In the genomic region with DNA sequence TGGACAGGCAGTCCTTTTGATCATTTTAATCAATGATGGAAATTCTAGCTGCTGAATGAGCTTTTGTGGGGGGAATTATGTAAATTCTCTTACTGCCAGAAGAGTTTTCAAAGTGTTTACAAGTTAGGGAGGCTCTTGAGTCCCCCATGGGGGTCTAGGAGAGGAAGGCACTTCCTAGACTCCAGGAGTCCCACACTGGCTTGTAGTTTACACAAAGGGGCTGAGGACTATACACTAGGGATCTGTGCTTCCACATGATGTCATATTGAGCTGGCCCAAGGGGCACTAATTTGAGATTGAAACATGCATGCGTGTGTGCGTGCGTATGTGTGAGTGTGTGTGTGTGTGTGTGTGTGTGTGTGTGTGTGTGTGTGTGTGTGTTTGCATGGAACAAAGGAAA, we compare ENCODE assay signal across 8 mouse cellular contexts. TPM values are rescaled to one million over a fixed set of nuclear protein-coding genes. Genes with fewer than 3 reads are reported as not detected.
DNase-seq lines count a peak whose midpoint lies in the region; ATAC-seq lines count a peak whose summit lies in the region.

No protein-coding gene starts in this region.

- H3K4me3 ChIP-seq in heart, embryonic 14.5 days (ENCODE audit: control insufficient read depth in 1 of 2, insufficient read depth in 1 of 2, low read depth in 1 of 2, low read length in 2 of 2) = peak overlapping the region; percentile 71 to 80
- peak overlapping the region; percentile 29 for H3K4me3 ChIP-seq in embryonic facial prominence, embryonic 11.5 days (ENCODE audit: low read depth, low read length)
- H3K4me3 ChIP-seq in hindbrain, embryonic 15.5 days = peak overlapping the region; percentile 54
- H3K4me3 ChIP-seq in midbrain, embryonic 14.5 days (replicated peaks; ENCODE audit: low read depth, low read length) = peak overlapping the region; percentile 48

- peak overlapping the region; percentile 85 for H3K4me2 ChIP-seq in heart, embryonic 14.5 days (ENCODE audit: low read length)
- peak overlapping the region; percentile 46 for H3K4me2 ChIP-seq in embryonic facial prominence, embryonic 11.5 days (ENCODE audit: low read depth, low read length)
- H3K4me2 ChIP-seq in hindbrain, embryonic 15.5 days = peak overlapping the region; percentile 72
- peak overlapping the region; percentile 65 for H3K4me2 ChIP-seq in midbrain, embryonic 14.5 days (ENCODE audit: low read length)

- H3K4me1 ChIP-seq in heart, embryonic 14.5 days (ENCODE audit: control insufficient read depth in 2 of 2, insufficient read depth in 2 of 2, low read length in 2 of 2) = peaks cover 7% of the 10 kb centered on the region in 2 experiments; a peak in 3 of 4 replicates
- H3K4me1 ChIP-seq in embryonic facial prominence, embryonic 11.5 days (ENCODE audit: control insufficient read depth, insufficient read depth, low read length) = no peaks in the 10 kb centered on the region
- H3K4me1 ChIP-seq in hindbrain, embryonic 15.5 days (replicated peaks) = peaks cover 14% of the 10 kb centered on the region
- peaks cover 15% of the 10 kb centered on the region for H3K4me1 ChIP-seq in midbrain, embryonic 14.5 days (ENCODE audit: control insufficient read depth, insufficient read depth, low read length)

- peak overlapping the region; percentile 40 to 89; a peak in 3 of 4 replicates for H3K27ac ChIP-seq in heart, embryonic 14.5 days (replicated peaks in 1 of 2; ENCODE audit: control insufficient read depth in 1 of 2, insufficient read depth in 1 of 2, low read depth in 2 of 2, low read length in 2 of 2)
- H3K27ac ChIP-seq in embryonic facial prominence, embryonic 11.5 days (replicated peaks; ENCODE audit: low read depth, low read length) = peak overlapping the region; percentile 53
- H3K27ac ChIP-seq in hindbrain, embryonic 15.5 days (replicated peaks) = peak overlapping the region; percentile 88
- peak overlapping the region; percentile 89 for H3K27ac ChIP-seq in midbrain, embryonic 14.5 days (replicated peaks; ENCODE audit: low read depth, low read length)

- DNase-seq in heart, postnatal 25 days (ENCODE audit: low spot score) = no peak
- peak; percentile 36 for DNase-seq in embryonic facial prominence, embryonic 11.5 days (ENCODE audit: low spot score)
- DNase-seq in midbrain, embryonic 14.5 days = peak; percentile 53
- DNase-seq in gastrocnemius, postnatal 36 days = no peak
- DNase-seq in gastrocnemius, postnatal 25 days = no peak
- DNase-seq in T-cell, adult 2 months (ENCODE audit: low spot score) = no peak

- no peaks in the 10 kb centered on the region for H3K9me3 ChIP-seq in heart, embryonic 14.5 days (ENCODE audit: control insufficient read depth, low read length)
- no peaks in the 10 kb centered on the region for H3K9me3 ChIP-seq in embryonic facial prominence, embryonic 11.5 days (replicated peaks; ENCODE audit: control insufficient read depth, low read length)
- no peaks in the 10 kb centered on the region for H3K9me3 ChIP-seq in hindbrain, embryonic 15.5 days
- no peaks in the 10 kb centered on the region for H3K9me3 ChIP-seq in midbrain, embryonic 14.5 days (ENCODE audit: control insufficient read depth, low read length)

- intact Hi-C loops in heart, postnatal 25 days (cut with DNase I) = no loop called here
- intact Hi-C loops in gastrocnemius, postnatal 36 days (cut with DNase I) = no loop called here

- no peaks in the 10 kb centered on the region for H3K27me3 ChIP-seq in heart, embryonic 14.5 days (ENCODE audit: control insufficient read depth, insufficient read depth, low read length)
- H3K27me3 ChIP-seq in embryonic facial prominence, embryonic 11.5 days (ENCODE audit: control insufficient read depth, insufficient read depth, low read length) = no peaks in the 10 kb centered on the region
- H3K27me3 ChIP-seq in hindbrain, embryonic 15.5 days = no peaks in the 10 kb centered on the region
- no peaks in the 10 kb centered on the region for H3K27me3 ChIP-seq in midbrain, embryonic 14.5 days (ENCODE audit: control insufficient read depth, insufficient read depth, low read length)

- 90% methylated on average over 3 of the region's 3 CpGs for WGBS in heart, embryonic 14.5 days
- WGBS in embryonic facial prominence, embryonic 11.5 days = 74% methylated on average over 3 of the region's 3 CpGs
- WGBS in hindbrain, embryonic 15.5 days = 81% methylated on average over 3 of the region's 3 CpGs
- 48% methylated on average over 3 of the region's 3 CpGs for WGBS in midbrain, embryonic 14.5 days

- no peaks in the 10 kb centered on the region for H3K36me3 ChIP-seq in heart, embryonic 14.5 days (ENCODE audit: control insufficient read depth, insufficient read depth, low read length)
- no peaks in the 10 kb centered on the region for H3K36me3 ChIP-seq in embryonic facial prominence, embryonic 11.5 days (replicated peaks; ENCODE audit: control insufficient read depth, insufficient read depth, low read depth, low read length)
- no peaks in the 10 kb centered on the region for H3K36me3 ChIP-seq in hindbrain, embryonic 15.5 days
- H3K36me3 ChIP-seq in midbrain, embryonic 14.5 days (ENCODE audit: control insufficient read depth, insufficient read depth, low read length) = no peaks in the 10 kb centered on the region

- no peak for ATAC-seq in heart, embryonic 14.5 days (ENCODE audit: insufficient number of reproducible peaks, insufficient read depth, low FRiP score, low read depth)
- ATAC-seq in embryonic facial prominence, embryonic 11.5 days (replicated peaks; ENCODE audit: insufficient number of reproducible peaks, low FRiP score, low TSS enrichment, low read depth) = 0 out of 2 replicates have a peak, but pooled peaks have one; percentile 39
- no peak; the same call in 1 of the 2 replicates for ATAC-seq in hindbrain, embryonic 15.5 days (ENCODE audit: low FRiP score, low read depth)
- ATAC-seq in midbrain, embryonic 14.5 days (ENCODE audit: low FRiP score, low TSS enrichment) = peak; percentile 62

- H3K9ac ChIP-seq in heart, embryonic 14.5 days (ENCODE audit: low read length) = peak overlapping the region; percentile 78
- peak overlapping the region; percentile 45 for H3K9ac ChIP-seq in embryonic facial prominence, embryonic 11.5 days (replicated peaks; ENCODE audit: low read length)
- H3K9ac ChIP-seq in hindbrain, embryonic 15.5 days = peak overlapping the region; percentile 46
- H3K9ac ChIP-seq in midbrain, embryonic 14.5 days (replicated peaks; ENCODE audit: low read length) = peak overlapping the region; percentile 56

RNA-seq across cellular contexts. Expression of a gene that starts 0.7 kb away (rescaled TPM):
- polyA plus RNA-seq in heart, embryonic 14.5 days (2014; fragmentation: Nextera tagmentation; extraction: Ambion mirVana) = 8.9 and 9.5 TPM in 2 replicates
- 1 to 10 TPM; 4.1 to 4.4 TPM for total RNA-seq in heart, postnatal 25 days (2021)
- 23.9 and 26.0 TPM in 2 replicates for polyA plus RNA-seq in embryonic facial prominence, embryonic 11.5 days (2014; fragmentation: Nextera tagmentation; extraction: Ambion mirVana)
- 11.1 and 13.2 TPM in 2 replicates for polyA plus RNA-seq in hindbrain, embryonic 15.5 days (2015; fragmentation: Nextera tagmentation; extraction: Ambion mirVana)
- polyA plus RNA-seq in midbrain, embryonic 14.5 days (2014; fragmentation: Nextera tagmentation; extraction: Ambion mirVana) = 9.8 and 14.6 TPM in 2 replicates
- total RNA-seq in gastrocnemius, postnatal 36 days (2021) = 1 to 10 TPM; 3.0 to 3.4 TPM
- total RNA-seq in gastrocnemius, postnatal 25 days (2021) = 1 to 10 TPM; 1.8 to 2.3 TPM

RNA-seq across cellular contexts. Expression of a gene that starts 29.1 kb away (rescaled TPM):
- polyA plus RNA-seq in heart, embryonic 14.5 days (2014; fragmentation: Nextera tagmentation; extraction: Ambion mirVana) = 0.24 TPM in 1 of 2 replicates, not detected in the other
- total RNA-seq in heart, postnatal 25 days (2021) = 10 to 100 TPM in 1 of 2 experiments, 1 to 10 TPM in 1; 9.5 to 10.2 TPM
- 3.1 and 5.3 TPM in 2 replicates for polyA plus RNA-seq in embryonic facial prominence, embryonic 11.5 days (2014; fragmentation: Nextera tagmentation; extraction: Ambion mirVana)
- not detected in 2 replicates for polyA plus RNA-seq in hindbrain, embryonic 15.5 days (2015; fragmentation: Nextera tagmentation; extraction: Ambion mirVana)
- not detected in 2 replicates for polyA plus RNA-seq in midbrain, embryonic 14.5 days (2014; fragmentation: Nextera tagmentation; extraction: Ambion mirVana)
- total RNA-seq in gastrocnemius, postnatal 36 days (2021) = 10 to 100 TPM in 1 of 2 experiments, 1 to 10 TPM in 1; 7.3 to 10.8 TPM
- 1 to 10 TPM; 4.3 to 5.7 TPM for total RNA-seq in gastrocnemius, postnatal 25 days (2021)

Comparison
In these comparisons a context has a peak if more than half of its experiments do, and no peak if none do; other contexts are left out.
1. ATAC-seq: peak in embryonic facial prominence, embryonic 11.5 days (single experiment) and midbrain, embryonic 14.5 days (single experiment); none in heart, embryonic 14.5 days (single experiment) and hindbrain, embryonic 15.5 days (single experiment).
2. DNase-seq: peak in embryonic facial prominence, embryonic 11.5 days (single experiment) and midbrain, embryonic 14.5 days (single experiment); none in heart, postnatal 25 days (single experiment), gastrocnemius, postnatal 36 days (0 of 2), gastrocnemius, postnatal 25 days (single experiment) and T-cell, adult 2 months (single experiment).
3. Peak in every context shown above with its lines, with median percentiles within 50 percentile points of each other: H3K27ac ChIP-seq, H3K4me2 ChIP-seq, H3K4me3 ChIP-seq and H3K9ac ChIP-seq.